In genomic region chr5:103916595-103917356, GRCm38 (mm10) we compare ENCODE assay signal across 21 mouse cellular contexts. TPM values are rescaled to one million over a fixed set of nuclear protein-coding genes. Genes with fewer than 3 reads are reported as not detected.
DNase-seq lines count a peak whose midpoint lies in the region; ATAC-seq and TF ChIP-seq lines count a peak whose summit lies in the region.
"Had no signal": no experiment of that assay in that cellular context is flagged by ENCODE, and none has a peak within 500 bp of the region (broad histone marks: within the 10 kb centered on the region; RNA-seq: fewer than 3 reads in every experiment).

No protein-coding gene starts in this region.

- 61% methylated on average over 12 of the region's 12 CpGs for WGBS in kidney, embryonic 16.5 days
- WGBS in embryonic facial prominence, embryonic 11.5 days: 52% methylated on average over 12 of the region's 12 CpGs
- WGBS in stomach, embryonic 14.5 days: 60% methylated on average over 12 of the region's 12 CpGs

- H3K4me3 ChIP-seq in kidney, embryonic 16.5 days (ENCODE audit: low read length): no peak overlapping the region
- peak overlapping the region; percentile 53 for H3K4me3 ChIP-seq in E14TG2a.4 (replicated peaks; ENCODE audit: low read length)
- H3K4me3 ChIP-seq in embryonic facial prominence, embryonic 11.5 days (ENCODE audit: low read depth, low read length): no peak overlapping the region
- no peak overlapping the region for H3K4me3 ChIP-seq in stomach, embryonic 14.5 days (ENCODE audit: low read depth, low read length)
- H3K4me3 ChIP-seq: embryonic facial prominence, embryonic 13.5 days; forebrain, embryonic 10.5 days; hindbrain, embryonic 15.5 days; left cerebral cortex, adult 2 months; limb, embryonic 13.5 days; neural tube, embryonic 13.5 days had no signal

- no peak overlapping the region for H3K9ac ChIP-seq in kidney, embryonic 16.5 days (replicated peaks; ENCODE audit: low read length)
- H3K9ac ChIP-seq in embryonic facial prominence, embryonic 11.5 days (replicated peaks; ENCODE audit: low read length): no peak overlapping the region
- no peak overlapping the region for H3K9ac ChIP-seq in stomach, embryonic 14.5 days (replicated peaks; ENCODE audit: low read depth, low read length)
- H3K9ac ChIP-seq: embryonic facial prominence, embryonic 13.5 days; hindbrain, embryonic 15.5 days; limb, embryonic 13.5 days had no signal

- no peak overlapping the region for H3K27ac ChIP-seq in kidney, embryonic 16.5 days (ENCODE audit: low read length)
- H3K27ac ChIP-seq in embryonic facial prominence, embryonic 11.5 days (replicated peaks; ENCODE audit: low read depth, low read length): no peak overlapping the region
- no peak overlapping the region for H3K27ac ChIP-seq in stomach, embryonic 14.5 days (ENCODE audit: low read length)
- H3K27ac ChIP-seq: embryonic facial prominence, embryonic 13.5 days; forebrain, embryonic 10.5 days; hindbrain, embryonic 15.5 days; left cerebral cortex, adult 2 months; limb, embryonic 13.5 days had no signal

- no peaks in the 10 kb centered on the region for H3K36me3 ChIP-seq in kidney, embryonic 16.5 days (ENCODE audit: insufficient read depth, low read length)
- H3K36me3 ChIP-seq in E14TG2a.4 (ENCODE audit: insufficient read depth, low read length): no peaks in the 10 kb centered on the region
- H3K36me3 ChIP-seq in embryonic facial prominence, embryonic 11.5 days (replicated peaks; ENCODE audit: control insufficient read depth, insufficient read depth, low read depth, low read length): no peaks in the 10 kb centered on the region
- no peaks in the 10 kb centered on the region for H3K36me3 ChIP-seq in stomach, embryonic 14.5 days (ENCODE audit: control insufficient read depth, insufficient read depth, low read length)
- H3K36me3 ChIP-seq: embryonic facial prominence, embryonic 13.5 days; forebrain, embryonic 10.5 days; hindbrain, embryonic 15.5 days; limb, embryonic 13.5 days; neural tube, embryonic 13.5 days had no signal

- no peaks in the 10 kb centered on the region for H3K4me1 ChIP-seq in kidney, embryonic 16.5 days (ENCODE audit: insufficient read depth, low read length)
- peaks cover 20% of the 10 kb centered on the region for H3K4me1 ChIP-seq in E14TG2a.4 (replicated peaks; ENCODE audit: low read depth, low read length)
- H3K4me1 ChIP-seq in embryonic facial prominence, embryonic 11.5 days (ENCODE audit: control insufficient read depth, insufficient read depth, low read length): no peaks in the 10 kb centered on the region
- no peaks in the 10 kb centered on the region for H3K4me1 ChIP-seq in stomach, embryonic 14.5 days (ENCODE audit: control insufficient read depth, insufficient read depth, low read length)
- H3K4me1 ChIP-seq: embryonic facial prominence, embryonic 13.5 days; hindbrain, embryonic 15.5 days had no signal

- no peak for TF ChIP-seq CTCF in E14TG2a.4 (conservative IDR thresholded peaks at IDR 0.05; ENCODE audit: low read length)

- ATAC-seq in kidney, embryonic 16.5 days (ENCODE audit: low FRiP score, low TSS enrichment): no peak
- ATAC-seq in embryonic facial prominence, embryonic 11.5 days (replicated peaks; ENCODE audit: insufficient number of reproducible peaks, low FRiP score, low TSS enrichment, low read depth): no peak
- ATAC-seq in stomach, embryonic 14.5 days (ENCODE audit: insufficient number of reproducible peaks, insufficient read depth, low FRiP score, low read depth): peak; percentile 70
- ATAC-seq: Patski had no signal

- DNase-seq in kidney, adult 9 months: no peak
- DNase-seq in embryonic facial prominence, embryonic 11.5 days (ENCODE audit: low spot score): peak; percentile 54
- DNase-seq in gastrocnemius, postnatal 14 days: no peak
- DNase-seq in frontal cortex, postnatal 36 days (ENCODE audit: low spot score in 2 of 2): no peak
- DNase-seq: cerebellum, adult 11 months; gastrocnemius, postnatal 10 days; heart, postnatal 10 days; kidney, adult 8-10 months; lung, adult 2 months; right cerebral cortex, postnatal 4 days; thymus, postnatal 4 days had no signal

- intact Hi-C loops in gastrocnemius, postnatal 14 days (cut with DNase I; ENCODE audit: low total_unique reads): no loop called here

- H3K4me2 ChIP-seq in kidney, embryonic 16.5 days (replicated peaks; ENCODE audit: low read depth, low read length): 0 out of 2 replicates have a peak overlapping the region, but pooled peaks have one; percentile 4
- H3K4me2 ChIP-seq in embryonic facial prominence, embryonic 11.5 days (ENCODE audit: low read depth, low read length): no peak overlapping the region
- H3K4me2 ChIP-seq in stomach, embryonic 14.5 days (replicated peaks; ENCODE audit: low read depth, low read length): no peak overlapping the region
- H3K4me2 ChIP-seq: embryonic facial prominence, embryonic 13.5 days; hindbrain, embryonic 15.5 days; limb, embryonic 13.5 days; neural tube, embryonic 13.5 days had no signal

- no peaks in the 10 kb centered on the region for H3K27me3 ChIP-seq in kidney, embryonic 16.5 days (ENCODE audit: insufficient read depth, low read length)
- peaks cover 19% of the 10 kb centered on the region for H3K27me3 ChIP-seq in E14TG2a.4 (ENCODE audit: insufficient read depth, low read length)
- no peaks in the 10 kb centered on the region for H3K27me3 ChIP-seq in embryonic facial prominence, embryonic 11.5 days (ENCODE audit: control insufficient read depth, insufficient read depth, low read length)
- no peaks in the 10 kb centered on the region for H3K27me3 ChIP-seq in stomach, embryonic 14.5 days (ENCODE audit: control insufficient read depth, insufficient read depth, low read length)
- H3K27me3 ChIP-seq: hindbrain, embryonic 15.5 days had no signal

- no peaks in the 10 kb centered on the region for H3K9me3 ChIP-seq in kidney, embryonic 16.5 days (ENCODE audit: low read length)
- H3K9me3 ChIP-seq in E14TG2a.4 (ENCODE audit: low read length): no peaks in the 10 kb centered on the region
- H3K9me3 ChIP-seq in embryonic facial prominence, embryonic 11.5 days (replicated peaks; ENCODE audit: control insufficient read depth, low read length): no peaks in the 10 kb centered on the region
- no peaks in the 10 kb centered on the region for H3K9me3 ChIP-seq in stomach, embryonic 14.5 days (ENCODE audit: control insufficient read depth, low read depth, low read length)
- H3K9me3 ChIP-seq: embryonic facial prominence, embryonic 13.5 days; forebrain, embryonic 10.5 days; hindbrain, embryonic 15.5 days; limb, embryonic 13.5 days; neural tube, embryonic 13.5 days had no signal

RNA-seq across cellular contexts. Expression of gene Klhl8, which starts 5.7 kb away (rescaled TPM):
- 13.2 and 13.8 TPM in 2 replicates for polyA plus RNA-seq in kidney, embryonic 16.5 days (2015; fragmentation: Nextera tagmentation; extraction: Ambion mirVana)
- 13.4 and 14.4 TPM in 2 replicates for polyA plus RNA-seq in embryonic facial prominence, embryonic 11.5 days (2014; fragmentation: Nextera tagmentation; extraction: Ambion mirVana)
- polyA plus RNA-seq in stomach, embryonic 14.5 days (2014; fragmentation: Nextera tagmentation; extraction: Ambion mirVana): 15.0 and 15.8 TPM in 2 replicates
- total RNA-seq in gastrocnemius, postnatal 14 days (2021): 10 to 100 TPM; 18.1 to 21.5 TPM
